Mouse (Mus musculus) ES-Bruce4 (cell line): ENCODE results near the gene Ltbp4.

ENCODE experiments used
- CTCF ChIP-seq: IDR thresholded peaks from one replicate; pipeline ENCODE4 v1.8.1; 2011; ENCODE audit warnings: low read depth, low read length
- POLR2A ChIP-seq: IDR thresholded peaks from one replicate; pipeline ENCODE4 v1.8.1; 2011; ENCODE audit warnings: low read length; ENCODE audit not compliant: insufficient read depth

DNA sequence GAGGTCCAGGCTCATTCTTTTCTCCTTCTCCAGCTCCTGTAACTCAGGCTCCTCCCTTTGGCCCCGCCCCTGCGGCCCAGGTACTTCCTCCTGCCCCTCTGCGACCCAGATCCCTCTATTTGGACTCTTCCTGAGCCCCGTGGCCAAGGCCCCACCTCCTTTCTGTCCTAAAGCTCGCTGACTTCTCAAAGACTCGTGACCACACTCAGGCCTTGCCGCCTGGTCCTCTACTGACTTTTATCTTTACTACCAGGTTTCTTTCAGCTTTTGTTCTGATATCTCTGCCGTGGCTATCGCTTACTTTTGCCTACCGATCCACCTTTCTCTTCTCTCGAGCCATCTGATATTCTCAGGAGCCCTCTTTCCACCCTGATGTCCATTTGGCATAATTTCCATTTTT is 30.5 kb upstream of the Ltbp4 start:
- peak; percentile 8 for TF ChIP-seq POLR2A
- TF ChIP-seq CTCF, result no peak
